8 mouse cellular contexts compared by ENCODE assay signal in genomic region chr2:32757056-32757845, GRCm38 (mm10). TPM values are rescaled to one million over a fixed set of nuclear protein-coding genes. Genes with fewer than 3 reads are reported as not detected.
A peak's percentile ranks its signal among the peaks of the same experiment; 100 is the strongest.
DNase-seq lines count a peak whose midpoint lies in the region; ATAC-seq and TF ChIP-seq lines count a peak whose summit lies in the region.

Gene Tor2a, plus strand, starts transcription at chr2:32757234.

- peak; percentile 98 for TF ChIP-seq CTCF in gastrocnemius, adult 2 months (IDR thresholded peaks at IDR 0.05)
- peak; percentile 92 for TF ChIP-seq CTCF in hindbrain, postnatal 0 days (IDR thresholded peaks at IDR 0.05; ENCODE audit: low read depth)
- peak; percentile 98 for TF ChIP-seq CTCF in left cerebral cortex, adult 2 months (IDR thresholded peaks at IDR 0.05)

- H3K36me3 ChIP-seq in hindbrain, postnatal 0 days (ENCODE audit: insufficient read depth, low read length): peaks cover 45% of the 10 kb centered on the region

- peak; percentile 99 for ATAC-seq in common myeloid progenitor, adult 5-6 weeks (replicated peaks; ENCODE audit: low read depth, poor library complexity, severe bottlenecking)
- peak; percentile 94 for ATAC-seq in hindbrain, postnatal 0 days
- ATAC-seq in megakaryocyte, adult 5-6 weeks (ENCODE audit: poor library complexity, severe bottlenecking): peak; percentile 99

- H3K4me2 ChIP-seq in hindbrain, postnatal 0 days (ENCODE audit: low read depth, low read length): peak within 1 kb of the TSS; percentile 62

- H3K4me1 ChIP-seq in hindbrain, postnatal 0 days (ENCODE audit: insufficient read depth, low read length): no peaks in the 10 kb centered on the region

- WGBS in hindbrain, postnatal 0 days: 1% methylated on average over 60 of the region's 66 CpGs

- peak within 1 kb of the TSS; percentile 93 for H3K4me3 ChIP-seq in gastrocnemius, adult 2 months
- peak within 1 kb of the TSS; percentile 66 for H3K4me3 ChIP-seq in hindbrain, postnatal 0 days (ENCODE audit: low read length)
- H3K4me3 ChIP-seq in left cerebral cortex, adult 2 months: peak within 1 kb of the TSS; percentile 92

- H3K27ac ChIP-seq in gastrocnemius, adult 2 months: peak within 1 kb of the TSS; percentile 90
- peak within 1 kb of the TSS; percentile 93 for H3K27ac ChIP-seq in hindbrain, postnatal 0 days
- peak within 1 kb of the TSS; percentile 96 for H3K27ac ChIP-seq in left cerebral cortex, adult 2 months

- H3K27me3 ChIP-seq in hindbrain, postnatal 0 days (ENCODE audit: insufficient read depth, low read length): no peaks in the 10 kb centered on the region

- DNase-seq in ZHBTc4 (ENCODE audit: low read depth, low spot score): peak; percentile 98
- DNase-seq in gastrocnemius, adult 2 months: peak; percentile 98
- DNase-seq in hindbrain, postnatal 0 days (ENCODE audit: low spot score): peak; percentile 99
- peak; percentile 96 for DNase-seq in left cerebral cortex, adult 2 months (ENCODE audit: extremely low spot score in 1 of 2, low spot score in 2 of 2)
- peak; percentile 97 to 98 for DNase-seq in right cerebral cortex, adult 2 months (ENCODE audit: low spot score in 2 of 2)
- peak; percentile 98 for DNase-seq in urinary bladder, postnatal 14 days (ENCODE audit: low spot score)

- H3K9ac ChIP-seq in hindbrain, postnatal 0 days (replicated peaks; ENCODE audit: low read length): peak within 1 kb of the TSS; percentile 87

- no peaks in the 10 kb centered on the region for H3K9me3 ChIP-seq in hindbrain, postnatal 0 days (ENCODE audit: low read length)

- intact Hi-C loops in gastrocnemius, adult 2 months (cut with DNase I): loop anchor here (1.0 kb wide), 1 partner anchor 43 kb away; no protein-coding TSS in a partner anchor
- intact Hi-C loops in left cerebral cortex, adult 2 months (cut with DNase I): loop anchor here (1.0 to 5.0 kb wide), 2 partner anchors 44 to 125 kb away; partner anchors contain the start of gene Cdk9

RNA-seq across cellular contexts. Expression of gene Tor2a, which starts in this region (rescaled TPM):
- 19.2 and 19.9 TPM in 2 replicates for total RNA-seq in common myeloid progenitor, adult 5-6 weeks (2017)
- total RNA-seq in gastrocnemius, adult 2 months (2021): 1 to 10 TPM; 3.7 to 4.9 TPM
- 75.1 and 81.1 TPM in 2 replicates for total RNA-seq in hindbrain, postnatal 0 days (2014; rRNA removed)
- polyA plus RNA-seq in hindbrain, postnatal 0 days (2015; fragmentation: Nextera tagmentation; extraction: Ambion mirVana): 48.2 and 49.1 TPM in 2 replicates
- 10 to 100 TPM; 30.4 to 30.7 TPM for total RNA-seq in left cerebral cortex, adult 2 months (2021)
- total RNA-seq in megakaryocyte, adult 5-6 weeks (2015): 19.0 and 24.2 TPM in 2 replicates
- 17.7 and 17.8 TPM in 2 replicates for total RNA-seq in megakaryocyte, adult 5-6 weeks (2017)

Comparison
In these comparisons a context has a peak if more than half of its experiments do, and no peak if none do; other contexts are left out.
1. Peak in every context shown above with its lines: DNase-seq, ATAC-seq, H3K4me3 ChIP-seq and H3K27ac ChIP-seq.